Mouse (Mus musculus) stomach, postnatal 0 days (tissue): ENCODE measurements around the gene Myl7. TPM values are rescaled to one million over a fixed set of nuclear protein-coding genes. Genes with fewer than 3 reads are reported as not detected.

Experiments used
- ATAC-seq: fragments of 200-750 bp; cut with Nextera tagmentation; 2 replicates; pipeline ENCODE4 v1.8.0; 2017; ENCODE audit not compliant: low FRiP score, low TSS enrichment
- DNase-seq: peaks from one replicate; pipeline ENCODE4 v3.0.0-alpha.2; 2016; ENCODE audit warnings: low spot score
- H3K27ac ChIP-seq: fragments of 300-500 bp; sonication (generic); replicated peaks from 2 replicates; pipeline ENCODE4 v1.5.1; 2014; ENCODE audit warnings: mild to moderate bottlenecking, control low read depth
- H3K27me3 ChIP-seq: fragments of 300-500 bp; sonication (generic); 2 replicates; pipeline ENCODE4 v1.6.1; 2014; ENCODE audit warnings: low read length; ENCODE audit not compliant: control insufficient read depth, insufficient read depth
- H3K36me3 ChIP-seq: fragments of 300-500 bp; sonication (generic); 2 replicates; pipeline ENCODE4 v1.6.1; 2014; ENCODE audit warnings: low read length, mixed read lengths; ENCODE audit not compliant: control insufficient read depth, insufficient read depth
- H3K4me1 ChIP-seq: fragments of 300-500 bp; sonication (generic); replicated peaks from 2 replicates; pipeline ENCODE4 v1.6.1; 2014; ENCODE audit warnings: antibody characterized with exemption; ENCODE audit not compliant: control insufficient read depth, insufficient read depth
- H3K4me2 ChIP-seq: fragments of 300-500 bp; sonication (generic); replicated peaks from 2 replicates; pipeline ENCODE4 v1.6.1; 2014; ENCODE audit warnings: low read depth, mild to moderate bottlenecking, control low read depth, moderate library complexity
- H3K4me3 ChIP-seq: fragments of 300-500 bp; sonication (generic); 2 replicates; pipeline ENCODE4 v1.5.1; 2014; ENCODE audit warnings: low read depth, low read length, control low read depth
- H3K9ac ChIP-seq: fragments of 300-500 bp; sonication (generic); 2 replicates; pipeline ENCODE4 v1.6.1; 2014; ENCODE audit warnings: mild to moderate bottlenecking, low read length, control low read depth, mixed read lengths
- H3K9me3 ChIP-seq: fragments of 300-500 bp; sonication (generic); 2 replicates; pipeline ENCODE4 v1.6.1; 2016; ENCODE audit warnings: low read length; ENCODE audit not compliant: control insufficient read depth
- CTCF ChIP-seq: IDR thresholded peaks from 2 replicates; pipeline ENCODE4 v1.5.1; 2016; ENCODE audit warnings: antibody characterized with exemption, low read depth, mild to moderate bottlenecking, moderate library complexity
- EP300 ChIP-seq: optimal IDR thresholded peaks from 2 replicates; pipeline ENCODE3; 2016; ENCODE audit warnings: antibody characterized with exemption
- WGBS: fragments of 180-500 bp; shearing (Covaris S2); extraction: QIAGEN DNeasy Blood & Tissue Kit; methylation state at CpG from one replicate; pipeline ENCODE4 v1.1.7; 2014; 5-methylcytosine and 5-hydroxymethylcytosine counted together
- polyA plus RNA-seq: library from polyadenylated mRNA; unstranded; fragments of >200 nt; fragmentation: Nextera tagmentation; extraction: Ambion mirVana; gene quantifications from 2 replicates; pipeline ENCODE4 v1.2.1, GENCODE M21; 2015

Myl7 gene
- polyA plus RNA-seq, 1 experiment from 2014 or later = 147 TPM

GRCm38 (mm10) chr11:5882518-5882917 lies 16.1 kb downstream of the Myl7 start:
- Histone ChIP-seq H3K9me3 (no peaks in the 10 kb centered on the region), H3K4me2 (no peak overlapping the region), H3K4me1 (no peaks in the 10 kb centered on the region), H3K4me3 (no peak overlapping the region), H3K9ac (no peak overlapping the region), H3K27ac (no peak overlapping the region), H3K36me3 (no peaks in the 10 kb centered on the region), H3K27me3 (no peaks in the 10 kb centered on the region)
- ATAC-seq (no peak), DNase-seq (no peak)
- WGBS = 66% methylated on average over 8 of the region's 8 CpGs
- TF ChIP-seq CTCF (no peak), EP300 (no peak)

GRCm38 (mm10) chr11:5879905-5880304 lies 18.7 kb downstream of the Myl7 start:
- H3K4me3 ChIP-seq = no peak overlapping the region
- TF ChIP-seq EP300 (no peak), CTCF (peak; percentile 81)
- peaks cover 1% of the 10 kb centered on the region; the same call in 1 of the 2 replicates for H3K36me3 ChIP-seq
- ATAC-seq (no peak), DNase-seq (peak; percentile 73)
- no peak overlapping the region for H3K9ac ChIP-seq
- 0 out of 2 replicates have a peak, but pooled peaks cover 3% of the 10 kb centered on the region for H3K4me1 ChIP-seq
- H3K9me3 ChIP-seq = no peaks in the 10 kb centered on the region
- WGBS = 75% methylated on average over 5 of the region's 5 CpGs
- H3K27ac ChIP-seq = no peak overlapping the region
- H3K4me2 ChIP-seq = no peak overlapping the region
- H3K27me3 ChIP-seq = no peaks in the 10 kb centered on the region

- no peaks in the 10 kb centered on the region for H3K27me3 ChIP-seq
- DNase-seq = no peak
- peak overlapping the region; percentile 67 for H3K4me3 ChIP-seq
- ATAC-seq = no peak
- 21% methylated on average over 8 of the region's 8 CpGs for WGBS
- TF ChIP-seq EP300 = no peak
- TF ChIP-seq CTCF = no peak
- H3K4me1 ChIP-seq = 0 out of 2 replicates have a peak, but pooled peaks cover 3% of the 10 kb centered on the region
- peak overlapping the region; percentile 52 for H3K4me2 ChIP-seq
- peak overlapping the region; percentile 83 for H3K27ac ChIP-seq
- H3K9ac ChIP-seq = peak overlapping the region; percentile 45; the same call in 1 of the 2 replicates
- no peaks in the 10 kb centered on the region for H3K9me3 ChIP-seq
- H3K36me3 ChIP-seq = peaks cover 9% of the 10 kb centered on the region
Observed at GRCm38 (mm10) chr11:5878661-5879060, 19.9 kb downstream of the Myl7 start.

GRCm38 (mm10) chr11:5877921-5878526 lies 20.6 kb downstream of the Myl7 start, which contains the start of gene Pold2:
Gene Pold2, minus strand, starts transcription at chr11:5878292.
- under 1% methylated on average over 51 of the region's 52 CpGs for WGBS
- H3K4me1 ChIP-seq = 0 out of 2 replicates have a peak, but pooled peaks cover 3% of the 10 kb centered on the region
- peak within 1 kb of the TSS; percentile 74 for H3K9ac ChIP-seq
- peak within 1 kb of the TSS; percentile 83 for H3K27ac ChIP-seq
- peak; percentile 99 for DNase-seq
- H3K4me3 ChIP-seq = peak within 1 kb of the TSS; percentile 67
- H3K36me3 ChIP-seq = peaks cover 11% of the 10 kb centered on the region
- peak; percentile 99 for ATAC-seq
- peak within 1 kb of the TSS; percentile 73 for H3K4me2 ChIP-seq
- TF ChIP-seq EP300 (no peak), CTCF (0 out of 2 replicates have a peak, but pooled peaks have one; percentile 1)
- H3K27me3 ChIP-seq = no peaks in the 10 kb centered on the region
- no peaks in the 10 kb centered on the region for H3K9me3 ChIP-seq

- no peak for TF ChIP-seq CTCF
- TF ChIP-seq EP300 = no peak
- Histone ChIP-seq H3K9me3 (no peaks in the 10 kb centered on the region), H3K4me3 (peak overlapping the region; percentile 67), H3K4me1 (0 out of 2 replicates have a peak, but pooled peaks cover 3% of the 10 kb centered on the region), H3K9ac (peak overlapping the region; percentile 74), H3K36me3 (peaks cover 14% of the 10 kb centered on the region), H3K27ac (no peak overlapping the region), H3K27me3 (no peaks in the 10 kb centered on the region), H3K4me2 (peak overlapping the region; percentile 73)
- ATAC-seq (no peak), DNase-seq (no peak)
- 3% methylated on average over 5 of the region's 5 CpGs for WGBS
Observed at GRCm38 (mm10) chr11:5877421-5877820, 21.2 kb downstream of the Myl7 start.

GRCm38 (mm10) chr11:5873192-5873591 lies 25.4 kb downstream of the Myl7 start:
- Histone ChIP-seq H3K4me1 (0 out of 2 replicates have a peak, but pooled peaks cover 3% of the 10 kb centered on the region), H3K9me3 (no peaks in the 10 kb centered on the region), H3K9ac (no peak overlapping the region), H3K4me2 (no peak overlapping the region), H3K4me3 (no peak overlapping the region), H3K27ac (no peak overlapping the region), H3K36me3 (peaks cover 14% of the 10 kb centered on the region), H3K27me3 (no peaks in the 10 kb centered on the region)
- TF ChIP-seq CTCF (no peak), EP300 (no peak)
- 93% methylated on average over 9 of the region's 9 CpGs for WGBS
- DNase-seq (no peak), ATAC-seq (no peak)
